Mouse (Mus musculus) embryonic facial prominence, embryonic 14.5 days (tissue): ENCODE results near the gene 3110082I17Rik. TPM values are rescaled to one million over a fixed set of nuclear protein-coding genes. Genes with fewer than 3 reads are reported as not detected.
"Not testable (repeated sequence)": the region's sequence is repeated elsewhere in the genome, so short reads cannot be mapped to it uniquely, and the experiment has no call there.

Source experiments
- ATAC-seq: fragments of 200-750 bp; cut with Nextera tagmentation; 2 replicates; pipeline ENCODE4 v1.8.0; 2017; ENCODE audit warnings: low read depth, moderate number of reproducible peaks, moderate TSS enrichment
- DNase-seq: peaks from one replicate; pipeline ENCODE4 v3.0.0-alpha.2; 2015; ENCODE audit warnings: low spot score
- H3K27ac ChIP-seq: fragments of 300-500 bp; sonication (generic); replicated peaks from 2 replicates; pipeline ENCODE4 v1.5.1; 2014; ENCODE audit warnings: low read depth, mild to moderate bottlenecking, low read length, moderate library complexity
- H3K27me3 ChIP-seq: fragments of 300-500 bp; sonication (generic); replicated peaks from 2 replicates; pipeline ENCODE4 v1.6.1; 2014; ENCODE audit warnings: low read length; ENCODE audit not compliant: control insufficient read depth, insufficient read depth
- H3K36me3 ChIP-seq: fragments of 300-500 bp; sonication (generic); 2 replicates; pipeline ENCODE4 v1.6.1; 2014; ENCODE audit warnings: low read length, mixed read lengths; ENCODE audit not compliant: control insufficient read depth, insufficient read depth
- H3K4me1 ChIP-seq: fragments of 300-500 bp; sonication (generic); 2 replicates; pipeline ENCODE4 v1.6.1; 2014; ENCODE audit warnings: antibody characterized with exemption, low read length; ENCODE audit not compliant: control insufficient read depth, insufficient read depth
- H3K4me2 ChIP-seq: fragments of 300-500 bp; sonication (generic); 2 replicates; pipeline ENCODE4 v1.6.1; 2014; ENCODE audit warnings: low read depth, mild to moderate bottlenecking, low read length, moderate library complexity, mixed read lengths
- H3K4me3 ChIP-seq: fragments of 300-500 bp; sonication (generic); 2 replicates; pipeline ENCODE4 v1.5.1; 2014; ENCODE audit warnings: low read depth, mild to moderate bottlenecking, low read length
- H3K9ac ChIP-seq: fragments of 300-500 bp; sonication (generic); 2 replicates; pipeline ENCODE4 v1.6.1; 2014; ENCODE audit warnings: low read depth, mild to moderate bottlenecking, low read length, moderate library complexity, mixed read lengths
- H3K9me3 ChIP-seq: fragments of 300-500 bp; sonication (generic); 2 replicates; pipeline ENCODE4 v1.6.1; 2016; ENCODE audit warnings: low read length; ENCODE audit not compliant: control insufficient read depth
- WGBS: fragments of 180-500 bp; shearing (Covaris S2); extraction: QIAGEN DNeasy Blood & Tissue Kit; methylation state at CpG from one replicate; pipeline ENCODE4 v1.1.7; 2014; 5-methylcytosine and 5-hydroxymethylcytosine counted together
- polyA plus RNA-seq: library from polyadenylated mRNA; unstranded; fragments of >200 nt; fragmentation: Nextera tagmentation; extraction: Ambion mirVana; gene quantifications from 2 replicates; pipeline ENCODE4 v1.2.1, GENCODE M21; 2014

The 3110082I17Rik gene
- polyA plus RNA-seq, 1 experiment from 2014 or later, result 24.7 TPM

GRCm38 (mm10) chr5:139393197-139393588 lies 67.1 kb downstream of the 3110082I17Rik start:
- Histone ChIP-seq H3K9me3 (no peaks in the 10 kb centered on the region), H3K27me3 (no peaks in the 10 kb centered on the region), H3K9ac (no peak overlapping the region), H3K36me3 (0 out of 2 replicates have a peak, but pooled peaks cover 4% of the 10 kb centered on the region), H3K27ac (no peak overlapping the region), H3K4me1 (peaks cover 13% of the 10 kb centered on the region), H3K4me2 (no peak overlapping the region), H3K4me3 (no peak overlapping the region)
- no peak for DNase-seq
- 91% methylated on average over 16 of the region's 16 CpGs for WGBS
- ATAC-seq, result no peak

GRCm38 (mm10) chr5:139392219-139393196 lies 67.8 kb downstream of the 3110082I17Rik start:
- no peak for ATAC-seq
- H3K27me3 ChIP-seq, result no peaks in the 10 kb centered on the region

GRCm38 (mm10) chr5:139391309-139391990 lies 68.9 kb downstream of the 3110082I17Rik start:
- no peak for DNase-seq
- H3K27ac ChIP-seq, result no peak overlapping the region; the same call in 1 of the 2 replicates
- H3K4me2 ChIP-seq, result no peak overlapping the region
- H3K36me3 ChIP-seq, result 0 out of 2 replicates have a peak, but pooled peaks cover 4% of the 10 kb centered on the region
- no peak for ATAC-seq
- H3K9ac ChIP-seq, result 0 out of 2 replicates have a peak overlapping the region, but pooled peaks have one; percentile 14
- H3K9me3 ChIP-seq, result no peaks in the 10 kb centered on the region
- 69% methylated on average over 9 of the region's 11 CpGs for WGBS
- H3K4me1 ChIP-seq, result peaks cover 13% of the 10 kb centered on the region
- H3K4me3 ChIP-seq, result no peak overlapping the region
- no peaks in the 10 kb centered on the region for H3K27me3 ChIP-seq

More at GRCm38 (mm10) chr5:139392219-139393196, 67.8 kb downstream of the 3110082I17Rik start:
- no peak overlapping the region for H3K27ac ChIP-seq
- no peak overlapping the region for H3K4me3 ChIP-seq
- no peaks in the 10 kb centered on the region for H3K9me3 ChIP-seq
- 0 out of 2 replicates have a peak, but pooled peaks cover 4% of the 10 kb centered on the region for H3K36me3 ChIP-seq
- peaks cover 13% of the 10 kb centered on the region for H3K4me1 ChIP-seq
- no peak for DNase-seq
- H3K4me2 ChIP-seq, result no peak overlapping the region
- 93% methylated on average over 35 of the region's 37 CpGs for WGBS
- H3K9ac ChIP-seq, result no peak overlapping the region

GRCm38 (mm10) chr5:139390324-139391119 lies 69.8 kb downstream of the 3110082I17Rik start:
- not testable (repeated sequence) for H3K9me3 ChIP-seq, H3K27me3 ChIP-seq, H3K4me2 ChIP-seq, ATAC-seq, DNase-seq, H3K27ac ChIP-seq, H3K9ac ChIP-seq, H3K36me3 ChIP-seq, H3K4me3 ChIP-seq
- 75% methylated on average over 5 of the region's 5 CpGs for WGBS
- peaks cover 13% of the 10 kb centered on the region for H3K4me1 ChIP-seq

- Histone ChIP-seq H3K4me3 (no peak overlapping the region), H3K9me3 (no peaks in the 10 kb centered on the region), H3K9ac (peak overlapping the region; percentile 41), H3K27me3 (no peaks in the 10 kb centered on the region), H3K4me1 (peaks cover 13% of the 10 kb centered on the region), H3K27ac (peak overlapping the region; percentile 77), H3K36me3 (0 out of 2 replicates have a peak, but pooled peaks cover 4% of the 10 kb centered on the region), H3K4me2 (no peak overlapping the region; the same call in 1 of the 2 replicates)
- WGBS, result 13% methylated on average over 6 of the region's 6 CpGs
- peak; percentile 65 for DNase-seq
- 0 out of 2 replicates have a peak, but pooled peaks have one; percentile 26 for ATAC-seq
Observed at GRCm38 (mm10) chr5:139389676-139390061, 70.7 kb downstream of the 3110082I17Rik start.

GRCm38 (mm10) chr5:139388694-139389675 lies 71.3 kb downstream of the 3110082I17Rik start:
- 66% methylated on average over 17 of the region's 17 CpGs for WGBS
- no peaks in the 10 kb centered on the region for H3K9me3 ChIP-seq
- H3K4me1 ChIP-seq, result peaks cover 13% of the 10 kb centered on the region
- H3K9ac ChIP-seq, result peak overlapping the region; percentile 41
- ATAC-seq (peak; percentile 20; the same call in 1 of the 2 replicates), DNase-seq (no peak)
- no peaks in the 10 kb centered on the region for H3K27me3 ChIP-seq
- no peak overlapping the region; the same call in 1 of the 2 replicates for H3K4me2 ChIP-seq
- no peak overlapping the region for H3K4me3 ChIP-seq
- peak overlapping the region; percentile 77 for H3K27ac ChIP-seq
- 0 out of 2 replicates have a peak, but pooled peaks cover 4% of the 10 kb centered on the region for H3K36me3 ChIP-seq

GRCm38 (mm10) chr5:139388195-139388570 lies 72.1 kb downstream of the 3110082I17Rik start:
- Histone ChIP-seq H3K9ac (no peak overlapping the region), H3K9me3 (no peaks in the 10 kb centered on the region), H3K27me3 (no peaks in the 10 kb centered on the region), H3K4me2 (no peak overlapping the region), H3K4me1 (peaks cover 13% of the 10 kb centered on the region), H3K36me3 (0 out of 2 replicates have a peak, but pooled peaks cover 4% of the 10 kb centered on the region), H3K27ac (peak overlapping the region; percentile 24; the same call in 1 of the 2 replicates), H3K4me3 (no peak overlapping the region)
- DNase-seq (no peak), ATAC-seq (no peak)
- 65% methylated on average over 4 of the region's 4 CpGs for WGBS
